Mouse (Mus musculus) forebrain, embryonic 10.5 days (tissue): ENCODE measurements around the gene Khdc4. TPM values are rescaled to one million over a fixed set of nuclear protein-coding genes. Genes with fewer than 3 reads are reported as not detected.

Source experiments
- DNase-seq: peaks from one replicate; pipeline ENCODE4 v3.0.0-alpha.2; 2017; ENCODE audit warnings: low spot score; ENCODE audit errors: extremely low spot score
- H3K27ac ChIP-seq: fragments of 300-500 bp; sonication (generic); 2 replicates; pipeline ENCODE4 v1.5.1; 2016; ENCODE audit warnings: mild to moderate bottlenecking
- H3K27me3 ChIP-seq: fragments of 300-500 bp; sonication (generic); 2 replicates; pipeline ENCODE4 v1.6.1; 2016; ENCODE audit warnings: mild to moderate bottlenecking; ENCODE audit not compliant: poor library complexity, severe bottlenecking
- H3K36me3 ChIP-seq: fragments of 300-500 bp; sonication (generic); replicated peaks from 2 replicates; pipeline ENCODE4 v1.6.1; 2016; ENCODE audit warnings: mild to moderate bottlenecking, moderate library complexity
- H3K4me1 ChIP-seq: fragments of 300-500 bp; sonication (generic); 2 replicates; pipeline ENCODE4 v1.6.1; 2016
- H3K4me3 ChIP-seq: fragments of 300-500 bp; sonication (generic); 2 replicates; pipeline ENCODE4 v1.5.1; 2016; ENCODE audit warnings: mild to moderate bottlenecking, moderate library complexity
- H3K9me3 ChIP-seq: fragments of 300-500 bp; sonication (generic); 2 replicates; pipeline ENCODE4 v1.6.1; 2016; ENCODE audit warnings: mild to moderate bottlenecking, moderate library complexity
- WGBS: fragments of 180-500 bp; shearing (Covaris S2); methylation state at CpG from one replicate; pipeline ENCODE4 v1.1.7; 2016; 5-methylcytosine and 5-hydroxymethylcytosine counted together
- polyA plus RNA-seq: library from polyadenylated mRNA; unstranded; fragments of >200 nt; fragmentation: Nextera tagmentation; extraction: Ambion mirVana; gene quantifications from 2 replicates; pipeline ENCODE4 v1.2.1, GENCODE M21; 2016

The Khdc4 gene
- polyA plus RNA-seq, 1 experiment from 2014 or later = 86.3 TPM

DNA sequence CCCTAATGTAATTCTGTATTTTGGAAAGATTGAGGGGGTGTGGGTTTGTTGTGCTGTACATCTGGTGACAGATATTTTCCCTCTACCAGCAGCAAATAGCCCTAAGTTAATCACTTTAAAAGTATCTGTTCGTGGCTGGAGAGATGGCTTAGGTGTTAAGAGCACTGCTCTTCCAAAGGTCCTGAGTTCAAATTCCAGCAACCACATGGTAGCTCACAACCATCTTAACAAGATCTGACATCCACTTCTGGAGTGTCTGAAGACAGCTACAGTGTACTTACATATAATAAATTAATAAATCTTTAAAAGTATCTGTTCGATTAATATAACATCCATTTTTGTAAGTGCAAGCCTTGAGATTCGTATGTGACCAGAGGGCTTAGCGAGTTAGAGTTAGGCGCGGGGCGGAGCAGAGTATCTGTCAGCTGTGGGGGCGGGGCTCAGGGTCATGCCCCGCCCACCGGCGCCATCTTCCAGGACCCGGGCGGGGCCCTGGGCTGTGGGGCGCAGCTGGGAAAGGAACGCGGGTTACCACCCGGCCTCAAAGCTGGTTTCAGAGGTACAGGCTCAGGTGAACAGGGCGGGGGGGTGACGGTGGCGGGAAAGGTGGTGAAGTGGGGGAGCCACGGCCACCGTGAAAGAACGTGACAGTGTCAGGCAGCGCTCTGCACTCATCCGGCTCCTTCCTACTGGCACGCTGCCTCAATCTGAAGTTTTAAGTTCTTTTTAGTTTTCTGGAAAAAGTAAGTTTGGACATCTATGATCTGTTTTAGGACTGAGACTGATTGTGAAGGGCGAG is 31.0 kb downstream of the Khdc4 start, which contains the start of gene Rit1:
Gene Rit1, plus strand, starts transcription at position 440 of the 799 bp plus-strand sequence.
- Histone ChIP-seq H3K4me3 (peak within 1 kb of the TSS; percentile 82), H3K4me1 (peaks cover 25% of the 10 kb centered on the region), H3K27ac (peak within 1 kb of the TSS; percentile 86), H3K27me3 (no peaks in the 10 kb centered on the region), H3K9me3 (no peaks in the 10 kb centered on the region), H3K36me3 (peaks cover 69% of the 10 kb centered on the region)
- DNase-seq = peak; percentile 80
- WGBS = 2% methylated on average over 27 of the region's 27 CpGs

DNA sequence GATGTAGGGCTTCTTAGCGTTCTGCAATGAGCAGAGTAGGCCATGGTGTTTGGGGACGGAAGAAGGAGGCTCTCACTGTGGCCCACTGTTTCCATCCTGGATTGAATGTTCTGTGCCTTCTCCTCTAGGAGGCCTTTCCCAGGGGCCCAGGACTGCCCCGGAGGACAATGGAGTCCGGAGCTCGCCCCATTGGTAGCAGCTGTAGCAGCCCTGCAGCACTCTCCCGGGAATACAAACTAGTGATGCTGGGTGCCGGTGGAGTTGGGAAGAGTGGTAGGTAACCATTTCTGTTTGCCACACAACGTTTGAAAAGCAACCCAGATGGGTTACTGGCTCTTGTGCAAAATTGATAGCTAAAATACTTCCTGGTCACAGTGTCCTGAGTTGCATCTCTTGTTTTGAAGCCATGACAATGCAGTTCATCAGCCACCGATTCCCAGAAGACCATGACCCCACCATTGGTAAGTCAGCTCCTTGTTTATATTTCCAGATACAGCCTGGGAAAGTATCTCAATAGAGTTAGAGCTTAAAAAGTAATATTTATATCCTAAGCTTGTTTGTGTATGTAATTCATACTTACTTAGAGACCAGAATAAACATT is 31.7 kb downstream of the Khdc4 start:
- peak; percentile 38 for DNase-seq
- WGBS = 12% methylated on average over 9 of the region's 9 CpGs
- Histone ChIP-seq H3K4me1 (peaks cover 25% of the 10 kb centered on the region), H3K27ac (peak overlapping the region; percentile 86), H3K4me3 (peak overlapping the region; percentile 82), H3K36me3 (peaks cover 66% of the 10 kb centered on the region), H3K9me3 (no peaks in the 10 kb centered on the region), H3K27me3 (no peaks in the 10 kb centered on the region)

DNA sequence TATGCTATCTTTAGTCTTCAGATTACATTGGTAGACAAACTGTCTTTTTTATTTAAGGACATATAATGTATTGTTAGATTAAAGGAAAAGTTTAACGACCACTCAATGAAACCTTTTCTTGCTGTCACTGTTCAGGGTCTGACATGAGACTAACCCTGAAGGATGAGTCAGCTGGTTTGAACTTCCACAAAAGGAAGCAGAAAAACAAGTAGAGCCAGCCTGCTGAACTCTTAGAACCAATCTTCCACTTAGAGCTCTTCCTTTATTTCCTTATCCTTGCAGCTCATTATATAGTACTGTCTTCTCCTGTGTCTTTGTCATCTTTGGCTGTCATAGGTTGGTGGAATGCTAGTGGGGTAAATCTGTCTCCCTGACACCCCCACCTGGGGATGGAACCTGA is 32.2 kb downstream of the Khdc4 start:
- Histone ChIP-seq H3K27me3 (no peaks in the 10 kb centered on the region), H3K27ac (no peak overlapping the region), H3K9me3 (no peaks in the 10 kb centered on the region), H3K4me3 (peak overlapping the region; percentile 82), H3K36me3 (peaks cover 61% of the 10 kb centered on the region), H3K4me1 (peaks cover 25% of the 10 kb centered on the region)
- DNase-seq = no peak
- WGBS = 82% methylated on average over 1 of the region's 1 CpGs

DNA sequence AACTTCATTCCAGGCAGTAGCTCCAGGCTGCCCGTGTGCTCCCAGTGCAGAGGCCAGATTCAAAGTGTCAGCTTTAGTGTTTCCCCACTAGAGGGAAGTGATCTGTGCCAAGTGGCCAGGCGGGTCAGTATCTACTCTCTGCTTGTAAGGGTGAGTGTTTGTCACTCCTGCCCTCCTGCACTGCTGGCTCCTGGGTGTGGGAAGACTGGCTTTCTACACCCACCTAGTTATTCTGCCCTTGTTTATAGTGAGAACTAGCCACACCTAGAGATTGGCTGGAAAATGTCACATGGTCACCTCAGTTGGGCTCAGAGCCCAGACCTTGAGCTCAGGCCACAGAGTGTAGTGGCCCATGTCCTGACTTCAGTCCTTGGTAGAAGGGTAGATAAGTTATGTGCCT is 33.5 kb downstream of the Khdc4 start:
- peaks cover 8% of the 10 kb centered on the region; the same call in 1 of the 2 replicates for H3K9me3 ChIP-seq
- no peak for DNase-seq
- H3K4me3 ChIP-seq = no peak overlapping the region
- no peaks in the 10 kb centered on the region for H3K27me3 ChIP-seq
- WGBS = 89% methylated on average over 2 of the region's 2 CpGs
- H3K36me3 ChIP-seq = peaks cover 59% of the 10 kb centered on the region
- peaks cover 25% of the 10 kb centered on the region for H3K4me1 ChIP-seq
- H3K27ac ChIP-seq = no peak overlapping the region

DNA sequence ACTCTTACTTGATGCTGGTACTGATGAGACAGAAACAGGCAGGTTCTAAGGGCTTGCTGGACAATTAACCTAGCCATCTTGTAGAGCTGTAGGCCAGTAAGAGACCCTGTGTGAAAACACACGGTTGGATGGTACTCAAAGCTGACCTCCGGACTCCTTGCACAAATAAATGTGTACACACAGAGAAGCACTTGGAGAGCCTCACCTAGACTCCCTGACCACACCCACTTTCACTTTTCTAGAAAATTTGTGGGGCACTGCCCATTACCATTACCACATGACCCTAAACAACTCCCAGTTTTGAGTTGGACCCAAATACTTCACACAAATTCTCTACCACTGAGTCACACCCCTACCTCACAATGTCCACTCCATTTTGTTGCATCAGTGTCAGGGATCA is 51.0 kb downstream of the Khdc4 start:
- Histone ChIP-seq H3K27me3 (no peaks in the 10 kb centered on the region), H3K9me3 (peaks cover 6% of the 10 kb centered on the region), H3K4me3 (no peak overlapping the region), H3K27ac (no peak overlapping the region), H3K36me3 (peaks cover 52% of the 10 kb centered on the region), H3K4me1 (no peaks in the 10 kb centered on the region)
- no peak for DNase-seq
- 94% methylated on average over 2 of the region's 2 CpGs for WGBS

DNA sequence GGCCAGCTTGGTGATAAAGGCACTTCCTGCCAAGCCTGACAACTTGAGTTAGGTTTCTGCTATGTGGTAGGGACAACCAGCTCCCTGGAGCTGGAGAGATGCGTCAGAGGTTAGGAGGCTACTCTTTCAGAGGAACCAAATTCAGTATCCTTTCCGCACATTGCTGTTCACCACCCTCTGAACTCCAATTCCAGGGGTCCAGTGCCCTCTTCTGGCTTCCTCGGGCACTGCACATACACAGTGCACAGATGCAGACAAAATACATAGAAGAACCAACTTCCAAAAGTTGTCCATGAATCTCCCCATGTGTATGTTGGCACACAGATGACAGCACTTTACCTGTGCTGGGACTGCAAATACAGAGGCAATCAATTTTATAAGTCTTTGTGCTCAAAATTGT is 53.0 kb downstream of the Khdc4 start:
- Histone ChIP-seq H3K4me1 (no peaks in the 10 kb centered on the region), H3K4me3 (no peak overlapping the region), H3K27ac (no peak overlapping the region), H3K27me3 (no peaks in the 10 kb centered on the region), H3K9me3 (peaks cover 8% of the 10 kb centered on the region), H3K36me3 (peaks cover 59% of the 10 kb centered on the region)
- 55% methylated on average over 3 of the region's 3 CpGs for WGBS
- DNase-seq = no peak

DNA sequence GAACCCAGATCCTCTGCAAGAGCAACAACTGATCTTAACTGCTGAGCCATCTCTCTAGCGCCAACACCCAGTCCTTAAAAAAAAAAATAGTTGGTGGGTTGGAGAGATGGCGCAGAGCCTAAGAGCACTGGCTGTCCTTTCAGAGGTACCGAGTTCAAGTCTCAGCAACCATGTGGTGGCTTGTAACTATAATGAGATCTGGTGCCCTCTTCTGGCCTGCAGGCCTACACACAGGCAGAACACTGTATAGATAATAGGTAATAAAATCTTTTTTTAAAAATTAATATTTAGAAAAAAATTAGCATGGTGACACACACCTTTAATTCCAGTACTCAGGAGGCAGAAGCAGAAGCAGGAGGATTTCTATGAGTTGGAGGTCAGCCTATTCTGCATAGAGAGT is 54.5 kb downstream of the Khdc4 start:
- Histone ChIP-seq H3K4me3 (no peak overlapping the region), H3K27ac (no peak overlapping the region), H3K4me1 (no peaks in the 10 kb centered on the region), H3K27me3 (no peaks in the 10 kb centered on the region), H3K36me3 (peaks cover 74% of the 10 kb centered on the region), H3K9me3 (peaks cover 12% of the 10 kb centered on the region)
- DNase-seq = no peak
- WGBS = 93% methylated on average over 3 of the region's 3 CpGs

DNA sequence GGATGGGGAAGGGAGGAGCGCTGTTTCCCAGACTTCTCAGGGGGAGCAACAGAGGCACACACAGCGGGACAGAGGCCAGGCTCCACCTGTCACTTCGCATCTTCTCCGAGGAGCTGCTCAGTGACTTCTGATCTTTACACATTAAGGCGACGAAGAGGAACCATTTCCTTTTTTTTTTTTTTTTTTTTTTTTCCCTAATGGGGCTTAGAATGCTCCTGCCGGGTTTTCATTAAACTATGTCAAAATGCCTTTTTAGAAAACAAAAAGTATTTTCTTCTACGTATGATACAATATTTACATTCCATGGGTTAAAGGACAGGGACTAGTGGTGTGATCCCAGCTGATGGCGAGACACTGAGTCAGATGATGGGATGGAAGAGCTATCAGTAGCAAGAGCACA is 59.9 kb downstream of the Khdc4 start:
- 94% methylated on average over 9 of the region's 9 CpGs for WGBS

DNA sequence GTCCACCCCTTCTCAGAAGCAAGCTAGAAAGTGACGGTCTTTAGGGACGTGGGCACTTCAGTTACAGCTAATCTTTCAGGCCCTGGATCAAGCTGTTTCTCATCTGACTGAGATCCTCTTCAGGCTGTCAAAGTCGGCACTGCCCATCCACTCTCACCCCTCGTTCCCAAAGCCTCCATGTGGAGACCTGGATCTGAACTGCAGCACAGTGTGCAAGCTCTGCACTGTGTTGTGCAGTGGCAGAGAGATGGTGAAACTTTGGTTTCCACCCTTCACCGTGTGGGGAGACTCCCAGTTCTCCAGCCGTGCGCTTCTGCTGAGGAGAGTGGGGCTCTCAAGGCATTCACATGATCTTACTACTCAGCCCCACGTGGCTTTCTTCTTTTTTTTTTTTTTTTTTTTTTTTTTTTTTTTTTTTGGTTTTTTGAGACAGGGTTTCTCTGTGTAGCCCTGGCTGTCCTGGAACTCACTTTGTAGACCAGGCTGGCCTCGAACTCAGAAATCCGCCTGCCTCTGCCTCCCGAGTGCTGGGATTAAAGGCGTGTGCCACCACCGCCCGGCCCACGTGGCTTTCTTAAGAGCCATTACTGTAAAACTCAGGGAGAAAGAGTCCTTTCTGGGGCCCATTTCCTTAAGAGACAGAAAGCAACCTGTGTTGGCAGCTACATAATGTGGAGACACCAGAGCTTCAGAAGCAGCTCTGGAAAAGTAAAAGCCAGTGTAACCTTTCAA is 60.7 kb downstream of the Khdc4 start:
- H3K36me3 ChIP-seq = peaks cover 99% of the 10 kb centered on the region
- no peak for DNase-seq
- H3K9me3 ChIP-seq = peaks cover 44% of the 10 kb centered on the region
- no peaks in the 10 kb centered on the region for H3K27me3 ChIP-seq
- H3K4me3 ChIP-seq = no peak overlapping the region
- H3K27ac ChIP-seq = no peak overlapping the region
- no peaks in the 10 kb centered on the region for H3K4me1 ChIP-seq
- 93% methylated on average over 15 of the region's 15 CpGs for WGBS

More for the DNA sequence above, 59.9 kb downstream of the Khdc4 start:
- no peak overlapping the region for H3K27ac ChIP-seq
- no peak overlapping the region for H3K4me3 ChIP-seq
- H3K4me1 ChIP-seq = no peaks in the 10 kb centered on the region
- H3K9me3 ChIP-seq = peaks cover 44% of the 10 kb centered on the region
- DNase-seq = no peak
- H3K27me3 ChIP-seq = no peaks in the 10 kb centered on the region
- peaks cover 98% of the 10 kb centered on the region for H3K36me3 ChIP-seq

DNA sequence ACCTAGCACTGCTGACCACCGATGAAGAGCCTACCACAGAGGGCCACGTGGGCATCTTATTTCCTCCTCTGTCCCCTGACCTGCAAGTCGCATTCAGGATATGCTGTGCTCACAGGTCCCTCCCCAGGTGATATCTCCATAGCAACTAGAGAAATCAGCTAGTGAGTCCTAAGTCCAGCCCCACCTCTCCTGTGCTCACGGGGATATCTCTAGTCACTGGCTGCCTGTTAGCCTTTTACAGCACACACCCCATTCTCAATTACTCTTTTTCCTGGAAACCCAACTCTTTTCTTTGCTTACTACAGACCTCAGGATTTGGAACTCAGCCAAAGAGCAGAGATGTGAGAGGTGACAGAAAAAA is 61.2 kb downstream of the Khdc4 start:
- Histone ChIP-seq H3K4me1 (no peaks in the 10 kb centered on the region), H3K27me3 (no peaks in the 10 kb centered on the region), H3K36me3 (peaks cover 99% of the 10 kb centered on the region), H3K27ac (no peak overlapping the region), H3K4me3 (no peak overlapping the region), H3K9me3 (peaks cover 39% of the 10 kb centered on the region)
- DNase-seq = no peak
- 98% methylated on average over 4 of the region's 4 CpGs for WGBS

DNA sequence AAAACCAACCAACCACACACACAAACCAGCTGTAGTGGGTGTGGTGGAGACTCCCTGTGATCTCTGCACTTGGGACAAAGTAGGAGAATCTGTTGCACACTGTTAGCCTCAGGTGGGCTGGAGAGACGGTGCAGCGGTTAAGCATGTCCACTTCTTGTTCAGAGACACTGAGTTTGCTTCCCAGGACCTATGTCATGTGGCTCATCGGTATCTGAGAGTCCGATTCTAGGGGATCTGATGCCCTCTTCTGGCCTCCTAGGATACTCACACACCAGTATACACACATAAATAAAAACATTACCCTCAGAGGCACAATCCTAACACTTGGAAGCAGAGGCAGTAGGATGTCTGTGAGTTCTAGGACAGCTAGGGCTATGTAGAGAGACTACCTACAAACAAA is 68.7 kb downstream of the Khdc4 start:
- Histone ChIP-seq H3K27ac (no peak overlapping the region), H3K27me3 (no peaks in the 10 kb centered on the region), H3K36me3 (peaks cover 98% of the 10 kb centered on the region), H3K4me1 (peaks cover 38% of the 10 kb centered on the region), H3K9me3 (peaks cover 6% of the 10 kb centered on the region; the same call in 1 of the 2 replicates), H3K4me3 (no peak overlapping the region)
- 89% methylated on average over 4 of the region's 4 CpGs for WGBS
- no peak for DNase-seq

DNA sequence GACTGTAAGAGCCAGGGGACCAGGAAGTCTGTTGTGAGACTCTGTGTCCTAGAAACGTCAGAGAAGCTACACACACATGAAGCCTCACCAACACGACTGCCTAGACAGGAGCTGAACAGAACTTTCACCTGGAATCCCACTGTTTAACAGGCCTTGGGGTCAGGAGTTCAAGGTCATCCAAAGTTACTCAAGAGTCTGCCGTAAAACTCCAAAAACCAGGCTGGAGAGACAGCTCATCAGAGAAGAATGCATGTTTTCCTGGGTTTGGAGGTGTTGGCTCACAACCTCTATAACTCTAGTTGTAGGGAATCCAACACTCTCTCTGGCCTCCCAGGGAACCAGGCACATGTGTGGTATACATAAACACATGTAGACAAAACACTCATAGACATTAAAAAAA is 69.9 kb downstream of the Khdc4 start:
- H3K27ac ChIP-seq = peak overlapping the region; percentile 90; the same call in 1 of the 2 replicates
- peaks cover 98% of the 10 kb centered on the region for H3K36me3 ChIP-seq
- H3K27me3 ChIP-seq = no peaks in the 10 kb centered on the region
- H3K4me3 ChIP-seq = no peak overlapping the region
- H3K9me3 ChIP-seq = no peaks in the 10 kb centered on the region
- DNase-seq = no peak
- peaks cover 45% of the 10 kb centered on the region for H3K4me1 ChIP-seq
- WGBS = 89% methylated on average over 3 of the region's 3 CpGs

DNA sequence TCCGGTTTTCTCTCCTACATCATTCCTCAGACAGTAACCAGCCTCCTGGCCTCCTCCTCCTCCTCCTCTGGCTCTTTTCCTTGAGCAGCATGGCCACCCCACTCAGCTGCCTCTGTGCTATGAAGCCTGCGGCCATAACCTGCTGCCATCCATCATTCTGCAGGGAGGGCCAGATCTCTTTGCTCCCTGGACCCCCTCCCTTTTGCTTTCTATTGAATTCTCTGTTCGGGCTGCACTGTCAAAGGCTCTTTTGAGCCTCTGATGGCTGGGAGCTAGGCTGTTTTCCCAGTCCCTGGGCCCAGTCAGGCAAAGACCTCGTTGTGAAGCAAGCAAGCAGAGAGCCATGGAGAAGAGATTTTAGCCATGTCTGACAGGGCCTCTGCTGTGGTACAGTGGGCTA is 70.7 kb downstream of the Khdc4 start:
- Histone ChIP-seq H3K4me3 (no peak overlapping the region), H3K4me1 (peaks cover 45% of the 10 kb centered on the region), H3K36me3 (peaks cover 99% of the 10 kb centered on the region), H3K27ac (peak overlapping the region; percentile 90), H3K9me3 (no peaks in the 10 kb centered on the region), H3K27me3 (no peaks in the 10 kb centered on the region)
- WGBS = 67% methylated on average over 4 of the region's 4 CpGs
- DNase-seq = no peak
